Mouse (Mus musculus): ENCODE results near the gene Pspn. TPM values are rescaled to one million over a fixed set of nuclear protein-coding genes. Genes with fewer than 3 reads are reported as not detected.

Gene Pspn
- total RNA-seq, 2 experiments from 2014 or later: 1.3 TPM; not detected in 1

DNA sequence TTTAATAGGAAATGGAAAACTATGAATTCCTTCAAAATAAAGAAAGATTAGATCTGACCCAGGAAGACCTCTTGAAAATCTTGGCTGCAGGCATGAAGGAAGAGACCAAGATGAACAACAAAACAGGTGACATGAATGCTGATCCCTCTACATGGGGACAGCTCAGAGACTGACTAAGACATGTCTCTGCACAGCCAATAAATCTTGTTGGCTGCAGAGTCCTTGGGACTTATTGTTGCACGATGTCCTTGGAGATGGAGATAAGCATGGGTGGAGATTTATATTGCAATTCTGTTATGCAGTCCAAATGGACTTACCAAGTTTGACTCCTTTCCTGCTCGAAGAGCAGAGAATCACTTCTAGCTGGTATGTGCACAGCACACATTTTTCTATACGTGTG is 30.5 kb downstream of the Pspn start:
- no peak for DNase-seq (ENCODE audit: low spot score in 2 of 2)

DNA sequence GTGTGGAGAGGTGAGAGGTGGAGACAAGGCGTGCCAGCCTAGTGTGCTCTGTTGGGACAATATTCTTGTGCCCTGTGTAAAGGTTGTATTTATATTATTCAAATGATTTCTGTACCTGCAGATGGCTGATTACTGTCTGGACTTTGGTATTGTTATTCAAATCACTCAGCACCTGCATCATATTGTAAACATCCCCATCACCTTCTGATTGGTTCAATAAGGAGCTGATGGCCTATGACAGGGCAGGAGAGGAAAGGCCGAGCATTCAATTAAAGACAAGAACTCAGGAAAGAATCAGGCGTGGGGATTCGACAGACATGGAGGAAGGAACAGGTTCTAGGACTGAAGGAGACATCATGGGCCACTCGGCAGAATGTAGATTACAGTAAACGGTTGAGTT is 36.2 kb downstream of the Pspn start:
- no peak for DNase-seq (ENCODE audit: low spot score in 2 of 2)

DNA sequence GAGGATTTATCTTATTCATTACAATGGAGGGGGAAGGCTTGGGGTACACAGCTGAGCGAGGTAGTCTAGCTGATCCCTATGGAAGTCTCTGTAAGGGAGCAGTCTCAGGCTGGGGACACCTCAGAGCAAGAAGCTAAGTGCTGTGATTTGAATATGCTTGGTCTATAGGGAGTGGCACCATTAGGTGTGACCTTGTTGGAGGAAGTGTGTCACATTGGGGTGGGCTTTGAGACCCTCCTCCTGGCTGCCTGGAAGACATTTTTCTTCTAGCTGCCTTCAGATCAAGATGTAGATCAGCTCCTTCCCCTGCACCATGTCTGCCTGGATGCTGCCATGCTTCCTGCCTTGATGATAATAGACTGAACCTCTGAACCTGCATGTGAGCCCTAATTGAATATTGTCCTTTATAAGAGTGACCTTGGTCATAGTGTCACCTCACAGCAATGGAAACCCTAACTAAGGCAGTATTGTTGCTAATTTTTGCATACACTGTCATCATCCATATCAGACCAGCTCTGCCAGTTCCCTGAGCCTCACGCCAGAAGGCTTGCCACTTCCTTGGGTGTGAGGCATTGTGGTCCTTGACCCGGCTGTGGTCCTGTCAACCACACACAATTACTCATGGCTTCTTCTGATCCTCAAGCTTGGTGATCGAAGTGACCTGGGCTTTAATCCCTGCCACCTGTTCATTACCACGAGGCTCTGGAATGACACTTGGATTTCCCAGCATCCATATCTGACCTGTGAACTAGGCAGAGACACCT is 37.0 kb downstream of the Pspn start:
- peak in 1 of 2 experiments; percentile 24 for DNase-seq (ENCODE audit: low spot score in 2 of 2)

DNA sequence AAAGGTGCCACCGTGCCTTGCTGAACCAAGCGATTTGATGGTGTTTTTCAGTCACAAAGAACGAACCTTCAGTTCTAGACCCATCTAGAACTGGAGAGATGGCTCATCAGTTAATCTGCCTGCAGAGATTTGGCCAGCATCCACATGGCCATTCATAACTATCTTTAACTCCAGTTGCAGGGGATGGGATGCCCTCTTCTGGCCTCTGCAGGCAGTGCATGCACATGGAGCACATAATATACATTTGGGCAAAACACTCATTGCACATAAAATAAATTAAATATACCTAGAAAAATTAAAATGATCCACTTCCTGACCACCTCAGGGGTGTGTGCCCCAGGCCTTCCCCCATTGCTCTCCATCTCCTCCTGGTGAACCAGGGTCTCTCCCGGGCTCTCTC is 37.9 kb downstream of the Pspn start:
- no peak for DNase-seq (ENCODE audit: low spot score in 2 of 2)

DNA sequence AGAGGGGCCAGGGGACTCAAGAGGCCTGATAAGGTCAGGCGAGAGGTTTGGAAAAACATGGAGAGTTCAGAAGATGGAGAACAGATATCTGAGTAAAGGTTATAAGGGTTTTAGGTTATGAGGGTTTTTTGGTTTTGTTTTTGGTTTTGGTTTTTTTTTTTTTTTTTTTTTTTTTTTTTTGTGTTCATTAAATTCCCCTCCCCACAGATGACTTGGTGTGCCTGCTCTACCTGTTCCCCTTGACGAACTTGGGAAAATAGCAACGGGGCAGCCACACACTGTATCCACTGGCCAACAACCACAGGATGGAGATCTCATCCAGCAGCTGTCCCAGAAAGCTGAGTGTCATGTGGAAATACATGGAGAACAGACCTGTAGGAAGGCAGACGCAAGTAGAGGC is 41.2 kb downstream of the Pspn start:
- DNase-seq (ENCODE audit: low spot score in 2 of 2): no peak

DNA sequence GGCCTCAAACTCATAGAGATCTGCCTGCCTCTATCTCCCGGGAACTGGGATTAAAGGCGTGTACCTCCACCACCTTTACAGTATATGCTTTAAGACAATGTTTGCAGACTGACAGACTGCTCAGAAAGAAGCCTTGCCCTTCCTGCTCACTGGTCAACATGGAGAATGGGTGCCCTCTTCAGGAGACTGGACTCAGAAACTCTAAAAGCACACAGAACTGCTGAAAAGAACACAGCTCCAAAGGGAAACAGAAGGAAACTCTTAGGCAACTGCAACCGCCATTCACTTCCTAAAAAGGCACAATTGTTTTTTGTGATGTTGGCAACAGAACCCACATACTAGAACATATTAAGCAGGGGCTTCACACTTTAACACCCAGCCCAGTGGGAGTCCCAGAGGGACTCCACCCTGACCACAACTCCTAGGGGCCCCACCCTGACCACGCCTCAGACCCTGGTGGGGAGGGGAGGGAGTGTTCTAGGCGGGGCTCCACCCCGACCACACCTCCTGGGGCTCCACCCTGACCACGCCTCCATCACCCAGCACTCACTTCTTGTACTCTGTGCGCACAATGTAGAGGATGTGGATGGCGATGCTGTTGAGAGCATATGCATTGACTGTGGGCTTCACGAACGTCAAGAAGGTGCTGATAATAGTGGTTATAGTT is 41.9 kb downstream of the Pspn start:
- DNase-seq (ENCODE audit: low spot score in 2 of 2): no peak

DNA sequence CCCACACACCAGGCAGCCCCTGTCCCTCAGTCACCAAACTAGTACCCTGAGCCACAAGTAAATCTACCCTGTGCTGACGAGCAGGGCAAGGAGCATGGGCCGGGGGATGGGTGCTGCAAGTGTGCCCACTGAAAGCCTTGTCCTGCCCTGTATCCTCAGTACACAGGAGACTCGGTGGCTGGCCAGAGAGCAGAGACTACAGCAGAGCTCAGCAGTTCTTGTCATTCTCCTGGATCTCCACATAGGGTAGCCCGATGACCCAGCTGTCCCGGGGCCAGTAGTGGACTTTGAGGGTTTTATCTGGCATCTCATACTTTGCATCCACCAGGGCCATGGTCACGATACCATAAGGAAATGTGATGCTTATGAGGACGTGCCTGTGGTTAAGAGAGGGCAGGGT is 44.9 kb downstream of the Pspn start:
- DNase-seq (ENCODE audit: low spot score in 2 of 2): no peak

DNA sequence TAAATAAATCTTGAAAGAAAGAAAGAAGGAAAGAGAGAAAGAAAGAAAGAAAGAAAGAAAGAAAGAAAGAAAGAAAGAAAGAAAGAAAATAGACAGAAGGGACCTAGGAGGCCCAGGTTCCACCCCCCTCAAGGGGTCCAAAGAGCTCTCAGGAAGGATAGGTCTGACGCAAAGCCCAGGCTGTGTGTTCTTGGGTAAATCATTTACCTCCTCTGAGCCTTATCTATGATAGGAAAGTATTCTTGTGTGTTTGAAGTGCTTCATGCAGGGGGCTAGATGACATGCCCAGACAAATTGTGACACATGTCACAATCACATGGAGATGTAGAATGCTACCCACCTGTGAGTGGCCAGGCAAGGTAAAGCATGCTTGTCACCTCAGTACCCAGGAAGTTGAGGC is 47.2 kb downstream of the Pspn start:
- no peak for DNase-seq (ENCODE audit: low spot score in 2 of 2)

DNA sequence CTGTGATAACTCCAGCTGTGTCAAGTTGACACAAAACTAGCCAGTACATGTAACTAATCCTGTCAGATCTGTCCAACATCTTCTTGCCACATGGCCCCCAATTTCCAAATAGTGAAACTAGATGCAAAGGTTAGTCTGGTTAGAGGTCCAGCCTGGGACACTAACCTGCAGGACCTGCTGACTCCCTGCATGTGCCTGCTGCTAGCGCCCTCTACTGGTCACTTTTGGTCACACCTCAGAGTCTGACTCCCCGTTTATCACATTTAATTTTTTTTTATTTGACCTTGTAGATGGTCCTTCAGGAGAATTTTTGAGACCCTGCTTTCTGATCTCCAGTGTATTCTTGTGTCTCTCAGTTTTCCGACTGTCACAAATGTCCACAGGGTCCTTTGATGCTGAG is 48.9 kb downstream of the Pspn start:
- DNase-seq (ENCODE audit: low spot score in 2 of 2): peak; percentile 70 to 71

Other genes with a start within 250 kb of the Pspn start
- 1 to 10 TPM; 3.4 to 4.0 TPM for gene Nrtn, start 242.5 kb downstream of the Pspn start, total RNA-seq (2021)
- gene Dus3l, start 235.3 kb downstream of the Pspn start, total RNA-seq (2021): 10 to 100 TPM; 28.3 to 31.3 TPM
- gene Prr22, start 229.8 kb downstream of the Pspn start, total RNA-seq (2021): under 1 TPM; 0.48 to 0.93 TPM
- 1 to 10 TPM; 3.8 to 5.6 TPM for gene Rfx2, start 169.0 kb downstream of the Pspn start, total RNA-seq (2021)
- gene Acsbg2, start 125.6 kb downstream of the Pspn start, total RNA-seq (2021): under 1 TPM in 1 of 2 experiments, not detected in 1; 0.27 TPM
- 1 to 10 TPM in 1 of 2 experiments, under 1 TPM in 1; 0.83 to 2.9 TPM for gene 1700061G19Rik, start 124.5 kb downstream of the Pspn start, total RNA-seq (2021)
- 10 to 100 TPM; 31.1 to 32.4 TPM for gene Mllt1, start 64.6 kb downstream of the Pspn start, total RNA-seq (2021)
- gene Acer1, start 17.9 kb downstream of the Pspn start, total RNA-seq (2021): under 1 TPM in 1 of 2 experiments, not detected in 1; 0.13 TPM
- 100 to 1,000 TPM; 111 to 124 TPM for gene Clpp, start 9.7 kb downstream of the Pspn start, total RNA-seq (2021)
- gene Alkbh7, start 2.7 kb downstream of the Pspn start, total RNA-seq (2021): 10 to 100 TPM; 44.2 to 65.2 TPM
- 10 to 100 TPM; 56.4 to 72.1 TPM for gene Gtf2f1, start 11.3 kb upstream of the Pspn start, total RNA-seq (2021)
- under 1 TPM in 1 of 2 experiments, not detected in 1; 0.26 TPM for gene Gm17949, start 11.5 kb upstream of the Pspn start, total RNA-seq (2021)
- 10 to 100 TPM; 84.2 to 92.7 TPM for gene Khsrp, start 31.5 kb upstream of the Pspn start, total RNA-seq (2021)
- gene Slc25a41, start 41.6 kb upstream of the Pspn start, total RNA-seq (2021): not detected
- under 1 TPM; 0.36 to 0.67 TPM for gene Crb3, start 59.1 kb upstream of the Pspn start, total RNA-seq (2021)
- 100 to 1,000 TPM in 1 of 2 experiments, 10 to 100 TPM in 1; 73.2 to 108 TPM for gene Slc25a23, start 59.8 kb upstream of the Pspn start, total RNA-seq (2021)
- gene Dennd1c, start 78.5 kb upstream of the Pspn start, total RNA-seq (2021): 1 to 10 TPM; 1.3 to 2.3 TPM
- gene Tubb4a, start 87.8 kb upstream of the Pspn start, total RNA-seq (2021): 1 to 10 TPM; 4.0 to 4.3 TPM
- under 1 TPM; 0.38 to 0.63 TPM for gene Tnfsf9, start 105.3 kb upstream of the Pspn start, total RNA-seq (2021)
- gene Cd70, start 149.8 kb upstream of the Pspn start, total RNA-seq (2021): not detected
- under 1 TPM in 1 of 2 experiments, not detected in 1; 0.36 TPM for gene Tnfsf14, start 194.2 kb upstream of the Pspn start, total RNA-seq (2021)
- 100 to 1,000 TPM; 184 to 696 TPM for gene C3, start 228.1 kb upstream of the Pspn start, total RNA-seq (2021)
- 10 to 100 TPM; 72.4 to 89.6 TPM for gene Gpr108, start 248.4 kb upstream of the Pspn start, total RNA-seq (2021)
- gene Trip10, start 249.4 kb upstream of the Pspn start, total RNA-seq (2021): 10 to 100 TPM; 53.4 to 61.0 TPM